Mouse (Mus musculus) kidney, embryonic 14.5 days (tissue): ENCODE measurements around the gene Hist1h2aa. TPM values are rescaled to one million over a fixed set of nuclear protein-coding genes. Genes with fewer than 3 reads are reported as not detected.

Source experiments
- ATAC-seq: fragments of 200-750 bp; cut with Nextera tagmentation; 2 replicates; pipeline ENCODE4 v1.8.0; 2017; ENCODE audit warnings: moderate number of reproducible peaks, mild to moderate bottlenecking, moderate TSS enrichment, moderate library complexity; ENCODE audit not compliant: low FRiP score, low TSS enrichment
- H3K27ac ChIP-seq: fragments of 300-500 bp; sonication (generic); 2 replicates; pipeline ENCODE4 v1.5.1; 2014; ENCODE audit warnings: low read depth, mild to moderate bottlenecking, low read length, moderate library complexity, mixed read lengths
- H3K27me3 ChIP-seq: fragments of 300-500 bp; sonication (generic); 2 replicates; pipeline ENCODE4 v1.6.1; 2014; ENCODE audit warnings: mild to moderate bottlenecking, low read length; ENCODE audit not compliant: control insufficient read depth, insufficient read depth
- H3K36me3 ChIP-seq: fragments of 300-500 bp; sonication (generic); 2 replicates; pipeline ENCODE4 v1.6.1; 2014; ENCODE audit warnings: low read length, mixed read lengths; ENCODE audit not compliant: control insufficient read depth, insufficient read depth
- H3K4me1 ChIP-seq: fragments of 300-500 bp; sonication (generic); 2 replicates; pipeline ENCODE4 v1.6.1; 2014; ENCODE audit warnings: low read length, mixed read lengths; ENCODE audit not compliant: control insufficient read depth, insufficient read depth
- H3K4me2 ChIP-seq: fragments of 300-500 bp; sonication (generic); replicated peaks from 2 replicates; pipeline ENCODE4 v1.6.1; 2014; ENCODE audit warnings: low read depth, mild to moderate bottlenecking, low read length
- H3K4me3 ChIP-seq: fragments of 300-500 bp; sonication (generic); 2 replicates; pipeline ENCODE4 v1.5.1; 2014; ENCODE audit warnings: mild to moderate bottlenecking, low read length
- H3K9ac ChIP-seq: fragments of 300-500 bp; sonication (generic); 2 replicates; pipeline ENCODE4 v1.6.1; 2014; ENCODE audit warnings: low read depth, mild to moderate bottlenecking, low read length, moderate library complexity
- H3K9me3 ChIP-seq: fragments of 300-500 bp; sonication (generic); 2 replicates; pipeline ENCODE4 v1.6.1; 2016; ENCODE audit warnings: low read length; ENCODE audit not compliant: control insufficient read depth
- WGBS: fragments of 180-500 bp; shearing (Covaris S2); extraction: QIAGEN DNeasy Blood & Tissue Kit; methylation state at CpG from one replicate; pipeline ENCODE4 v1.1.7; 2014; 5-methylcytosine and 5-hydroxymethylcytosine counted together
- polyA plus RNA-seq: library from polyadenylated mRNA; unstranded; fragments of >200 nt; fragmentation: Nextera tagmentation; extraction: Ambion mirVana; gene quantifications from 2 replicates; pipeline ENCODE4 v1.2.1, GENCODE M21; 2014

Hist1h2aa gene
- polyA plus RNA-seq, 1 experiment from 2014 or later: not detected

DNA sequence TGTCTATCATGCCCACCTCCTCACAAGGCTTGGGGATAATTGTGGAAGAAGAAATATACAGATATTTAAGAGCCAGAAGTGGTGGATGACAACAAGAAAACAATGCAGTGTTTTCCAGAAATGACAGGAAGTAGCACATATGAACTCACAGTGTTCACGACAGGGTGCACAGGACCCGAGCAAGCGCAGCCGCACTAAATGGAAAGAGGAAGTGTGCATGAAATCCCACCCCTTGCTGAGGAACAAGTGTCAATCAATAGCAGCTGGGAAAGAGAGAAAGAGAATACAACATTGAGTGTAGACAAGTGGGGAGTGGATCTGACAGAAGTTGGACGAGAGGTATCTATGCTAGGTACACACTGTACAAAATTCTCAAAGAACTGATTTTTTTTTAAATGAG is 22.9 kb upstream of the Hist1h2aa start:
- H3K4me2 ChIP-seq: no peak overlapping the region
- 83% methylated on average over 5 of the region's 5 CpGs for WGBS

DNA sequence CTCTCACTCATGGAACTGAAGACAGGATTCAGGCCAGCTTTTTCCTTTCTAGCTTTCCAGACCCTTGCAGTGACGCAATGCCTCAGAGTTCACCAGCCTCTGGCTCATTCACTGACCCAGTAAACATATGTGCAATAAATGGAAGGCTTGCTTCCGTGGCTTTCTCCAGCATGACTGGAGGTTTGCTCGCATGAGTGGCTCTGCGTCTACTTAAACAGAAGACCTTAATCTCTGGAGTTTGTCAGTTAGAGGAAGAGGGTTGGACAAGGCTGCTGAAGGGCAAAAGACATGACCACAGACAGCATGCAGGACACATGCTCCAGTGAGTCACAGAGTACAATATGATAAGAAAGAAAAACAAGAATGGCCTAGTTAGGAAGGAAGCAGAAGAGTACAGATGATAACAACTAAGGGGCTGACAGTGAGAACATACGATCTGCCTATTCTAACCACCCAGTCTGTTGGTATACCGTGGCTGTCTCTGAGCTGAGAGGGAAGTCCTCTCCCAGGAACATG is 20.4 kb upstream of the Hist1h2aa start:
- peaks cover 24% of the 10 kb centered on the region for H3K4me1 ChIP-seq
- no peaks in the 10 kb centered on the region for H3K27me3 ChIP-seq
- no peak overlapping the region for H3K9ac ChIP-seq
- no peaks in the 10 kb centered on the region for H3K36me3 ChIP-seq
- peak; percentile 77 for ATAC-seq
- no peaks in the 10 kb centered on the region for H3K9me3 ChIP-seq
- 7% methylated on average over 6 of the region's 6 CpGs for WGBS
- H3K27ac ChIP-seq: peak overlapping the region; percentile 42
- H3K4me3 ChIP-seq: no peak overlapping the region
- no peak overlapping the region for H3K4me2 ChIP-seq

More for the DNA sequence above, 22.9 kb upstream of the Hist1h2aa start:
- Histone ChIP-seq H3K27me3 (no peaks in the 10 kb centered on the region), H3K4me1 (peaks cover 24% of the 10 kb centered on the region), H3K9me3 (no peaks in the 10 kb centered on the region), H3K9ac (no peak overlapping the region), H3K4me3 (no peak overlapping the region), H3K36me3 (no peaks in the 10 kb centered on the region), H3K27ac (no peak overlapping the region)
- ATAC-seq: no peak

DNA sequence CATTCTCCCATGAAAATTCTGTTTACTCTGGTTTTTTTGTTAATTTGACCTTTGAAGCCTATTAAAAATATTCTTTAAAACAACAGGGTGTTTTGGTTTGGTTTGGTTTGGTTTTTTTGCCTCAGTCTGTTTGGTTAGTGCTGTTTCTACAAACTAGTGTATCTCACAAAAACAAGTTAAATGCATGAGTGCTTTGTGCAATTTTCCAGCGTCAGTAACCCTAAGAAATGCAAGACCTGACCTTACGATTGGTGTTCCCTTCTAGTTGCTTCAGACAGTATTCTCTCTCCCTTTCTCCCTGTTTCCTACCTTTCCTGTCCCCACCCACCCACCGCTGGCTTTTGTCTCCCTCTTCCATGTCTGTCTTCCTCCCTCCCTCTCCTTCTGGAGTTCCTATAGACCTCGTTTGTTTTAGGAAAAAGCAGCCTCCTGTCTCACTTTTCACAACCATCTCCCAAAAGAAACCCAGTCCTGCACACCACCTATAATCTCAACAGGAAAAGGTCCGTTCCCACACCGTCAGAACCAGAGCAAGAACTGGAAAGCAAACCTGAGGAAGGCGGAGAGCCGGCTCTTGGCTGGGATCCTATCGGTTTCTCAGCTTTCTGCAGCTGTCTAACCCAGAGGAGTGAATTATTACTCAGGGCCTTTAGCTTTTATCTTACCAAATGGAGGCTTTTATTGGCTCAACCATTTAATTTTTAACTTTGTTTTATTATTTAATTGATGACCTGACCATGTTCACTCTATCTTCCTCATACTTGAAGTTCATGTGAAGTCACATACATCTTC is 19.7 kb upstream of the Hist1h2aa start, which contains the start of gene Slc17a4:
TSS of gene Slc17a4 (minus strand) at position 634 of the 792 bp plus-strand sequence.
- H3K4me1 ChIP-seq: peaks cover 24% of the 10 kb centered on the region
- no peak within 1 kb of the TSS for H3K4me3 ChIP-seq
- H3K27me3 ChIP-seq: no peaks in the 10 kb centered on the region
- H3K27ac ChIP-seq: peak within 1 kb of the TSS; percentile 42
- peak; percentile 29; the same call in 1 of the 2 replicates for ATAC-seq
- no peaks in the 10 kb centered on the region for H3K36me3 ChIP-seq
- H3K4me2 ChIP-seq: 0 out of 2 replicates have a peak within 1 kb of the TSS, but pooled peaks have one; percentile 15
- H3K9me3 ChIP-seq: no peaks in the 10 kb centered on the region
- no peak within 1 kb of the TSS for H3K9ac ChIP-seq
- WGBS: 16% methylated on average over 9 of the region's 9 CpGs

DNA sequence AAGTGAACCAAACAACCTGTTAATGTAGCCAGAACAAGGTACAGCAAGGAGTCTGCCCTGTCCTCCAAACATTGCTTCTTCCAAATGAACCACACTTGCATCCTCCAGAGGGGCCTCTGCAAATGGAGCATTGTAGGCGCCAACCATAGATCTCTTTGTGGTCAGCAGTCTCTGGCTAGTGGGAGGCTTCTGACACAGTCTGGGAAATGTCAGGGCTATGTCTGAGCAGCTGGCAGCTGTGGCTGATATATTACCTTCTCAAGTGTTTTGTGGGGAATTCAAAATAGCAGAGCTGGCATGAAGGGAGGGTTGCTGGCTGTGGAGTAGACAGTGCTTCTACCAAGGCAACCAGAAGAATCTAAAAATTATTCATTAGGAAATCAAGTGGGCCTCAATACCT is 18.1 kb upstream of the Hist1h2aa start:
- no peak overlapping the region for H3K4me2 ChIP-seq
- H3K27me3 ChIP-seq: no peaks in the 10 kb centered on the region
- peaks cover 24% of the 10 kb centered on the region for H3K4me1 ChIP-seq
- 72% methylated on average over 1 of the region's 1 CpGs for WGBS
- H3K9ac ChIP-seq: no peak overlapping the region
- H3K9me3 ChIP-seq: no peaks in the 10 kb centered on the region
- peak; percentile 75 for ATAC-seq
- H3K36me3 ChIP-seq: no peaks in the 10 kb centered on the region
- no peak overlapping the region for H3K27ac ChIP-seq
- no peak overlapping the region for H3K4me3 ChIP-seq

DNA sequence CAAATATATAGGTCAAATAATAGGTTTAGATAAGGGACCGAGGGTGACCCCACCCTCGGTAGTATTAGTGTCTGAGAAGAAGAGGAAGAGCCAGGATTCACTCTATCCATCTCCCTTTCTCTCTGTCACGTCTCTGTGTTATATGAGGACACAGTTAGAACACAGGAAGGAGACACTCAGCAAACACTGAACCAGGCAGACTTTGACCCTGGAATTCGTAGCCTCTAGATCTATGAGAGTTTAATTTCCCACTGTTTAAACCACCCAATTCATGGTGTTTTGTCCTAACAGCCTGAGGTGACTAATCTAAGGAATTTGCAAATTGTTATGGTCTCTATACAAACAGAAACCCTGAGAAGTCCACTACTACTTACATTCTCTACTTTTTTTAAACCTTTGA is 16.6 kb upstream of the Hist1h2aa start:
- H3K9me3 ChIP-seq: no peaks in the 10 kb centered on the region
- no peak overlapping the region for H3K4me2 ChIP-seq
- peaks cover 24% of the 10 kb centered on the region for H3K4me1 ChIP-seq
- H3K27ac ChIP-seq: no peak overlapping the region
- no peaks in the 10 kb centered on the region for H3K36me3 ChIP-seq
- no peak overlapping the region for H3K4me3 ChIP-seq
- no peak overlapping the region for H3K9ac ChIP-seq
- H3K27me3 ChIP-seq: no peaks in the 10 kb centered on the region
- WGBS: 76% methylated on average over 4 of the region's 4 CpGs
- no peak for ATAC-seq

DNA sequence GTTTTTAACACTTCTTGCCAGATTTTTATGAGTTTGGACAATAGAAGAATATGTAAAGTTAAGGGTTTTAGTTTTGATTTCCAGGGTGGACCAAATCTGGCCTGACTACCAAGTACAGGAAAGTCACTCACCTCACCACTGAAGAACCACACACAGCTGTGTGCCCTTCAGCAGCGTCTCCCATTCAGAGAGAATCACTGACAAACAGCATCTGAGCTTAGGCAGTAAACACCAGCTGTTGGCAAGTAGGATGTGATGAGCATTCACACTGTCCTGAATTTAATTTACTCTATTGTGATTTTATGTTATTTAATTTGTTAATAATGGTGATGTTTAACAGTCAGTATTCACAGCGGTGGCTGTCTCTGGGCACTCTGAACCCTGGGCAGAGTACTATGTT is 8.5 kb upstream of the Hist1h2aa start:
- no peak for ATAC-seq
- Histone ChIP-seq H3K4me1 (no peaks in the 10 kb centered on the region), H3K4me3 (no peak overlapping the region), H3K27ac (no peak overlapping the region), H3K9ac (no peak overlapping the region), H3K27me3 (no peaks in the 10 kb centered on the region), H3K9me3 (no peaks in the 10 kb centered on the region), H3K36me3 (no peaks in the 10 kb centered on the region), H3K4me2 (no peak overlapping the region)
- 75% methylated on average over 2 of the region's 2 CpGs for whole genome bisulfite sequencing

DNA sequence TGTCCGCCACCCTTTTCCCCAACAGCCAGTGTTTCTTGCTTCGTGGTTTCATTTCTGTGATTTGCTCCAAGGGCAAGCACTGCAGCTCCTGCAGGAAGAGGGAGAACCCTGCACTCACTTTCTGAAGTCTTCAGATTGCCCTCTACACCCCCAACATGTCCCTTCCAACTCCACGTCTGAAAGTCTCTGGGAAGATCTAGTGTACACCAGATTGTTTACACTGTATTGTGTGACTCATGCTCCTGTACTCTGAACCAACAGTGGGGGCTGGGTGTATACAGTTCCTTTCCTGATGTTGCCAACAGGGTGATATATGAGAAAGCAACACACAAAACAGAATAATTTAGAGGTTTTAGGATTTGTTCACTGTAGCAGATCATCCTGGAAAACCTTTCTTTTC is 5.6 kb upstream of the Hist1h2aa start:
- no peaks in the 10 kb centered on the region for H3K36me3 ChIP-seq
- WGBS: 48% methylated on average over 3 of the region's 3 CpGs
- H3K9me3 ChIP-seq: no peaks in the 10 kb centered on the region
- no peak overlapping the region for H3K27ac ChIP-seq
- no peak for ATAC-seq
- no peaks in the 10 kb centered on the region for H3K27me3 ChIP-seq
- no peaks in the 10 kb centered on the region for H3K4me1 ChIP-seq
- no peak overlapping the region for H3K9ac ChIP-seq
- H3K4me3 ChIP-seq: no peak overlapping the region
- H3K4me2 ChIP-seq: no peak overlapping the region

DNA sequence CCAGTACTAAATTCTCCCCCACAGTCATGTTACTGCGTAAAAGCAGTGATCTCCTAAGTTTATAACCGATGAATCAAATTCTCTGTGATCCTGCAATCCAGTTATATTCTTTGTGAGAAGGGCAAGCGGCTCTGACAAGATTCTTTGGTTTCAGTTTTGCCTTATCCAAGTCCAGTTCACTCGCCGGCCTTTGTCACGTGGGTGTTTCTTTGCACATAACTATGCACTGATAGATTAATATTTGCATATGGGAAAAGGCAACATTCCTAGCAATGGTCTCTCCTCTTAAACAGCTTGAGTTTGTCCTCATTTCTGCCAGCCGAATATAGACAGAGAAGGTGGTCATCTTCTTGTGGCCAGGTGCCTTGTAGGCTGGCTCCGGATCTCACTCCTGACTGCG is 3.8 kb upstream of the Hist1h2aa start:
- Histone ChIP-seq H3K27me3 (no peaks in the 10 kb centered on the region), H3K4me3 (no peak overlapping the region), H3K9ac (no peak overlapping the region), H3K4me1 (no peaks in the 10 kb centered on the region), H3K27ac (no peak overlapping the region), H3K36me3 (no peaks in the 10 kb centered on the region), H3K4me2 (no peak overlapping the region), H3K9me3 (no peaks in the 10 kb centered on the region)
- no peak for ATAC-seq
- WGBS: 85% methylated on average over 9 of the region's 9 CpGs

DNA sequence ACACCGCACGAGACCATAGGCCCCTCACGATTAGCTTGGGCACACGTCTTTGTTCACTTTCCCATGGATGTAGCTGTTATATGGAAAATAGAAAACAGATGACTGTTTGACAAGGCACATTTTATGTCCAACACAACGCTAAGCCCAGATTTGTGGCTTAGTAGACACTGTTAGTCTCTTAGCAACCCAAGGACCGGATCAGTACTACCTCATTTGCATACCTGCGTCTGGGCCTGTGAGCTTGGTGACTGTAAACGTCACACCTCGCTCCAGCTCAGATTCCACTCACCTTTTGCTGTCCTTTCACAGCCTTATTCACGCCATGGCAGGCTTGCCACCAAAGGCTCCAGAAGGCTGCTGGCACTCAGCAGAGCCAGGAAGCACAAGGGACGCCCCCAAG is 3.4 kb upstream of the Hist1h2aa start:
- no peaks in the 10 kb centered on the region for H3K9me3 ChIP-seq
- no peak overlapping the region for H3K9ac ChIP-seq
- no peak overlapping the region for H3K4me2 ChIP-seq
- H3K36me3 ChIP-seq: no peaks in the 10 kb centered on the region
- H3K4me1 ChIP-seq: no peaks in the 10 kb centered on the region
- WGBS: 76% methylated on average over 11 of the region's 11 CpGs
- no peaks in the 10 kb centered on the region for H3K27me3 ChIP-seq
- ATAC-seq: no peak
- no peak overlapping the region for H3K27ac ChIP-seq
- H3K4me3 ChIP-seq: no peak overlapping the region
